Mouse (Mus musculus): ENCODE measurements around the gene Klhl18.
A peak's percentile ranks its signal among the peaks of the same experiment; 100 is the strongest.

GRCm38 (mm10) chr9:110412926-110413325, 63.6 kb downstream of the Klhl18 start:
- TF ChIP-seq CTCF (IDR thresholded peaks at IDR 0.05) (no peak), EP300 (IDR thresholded peaks at IDR 0.05) (0 out of 2 replicates have a peak, but pooled peaks have one; percentile 8)

Measured in lung, postnatal 0 days (tissue).